Mouse (Mus musculus) bone marrow macrophage, adult 2 months (primary cell): ENCODE measurements around the gene Megf8.

Source experiments
- CTCF ChIP-seq: IDR thresholded peaks from 2 replicates; pipeline ENCODE4 v1.5.1; 2012; ENCODE audit warnings: low read depth, mild to moderate bottlenecking, low read length, moderate library complexity
- POLR2A ChIP-seq: IDR thresholded peaks from 2 replicates; pipeline ENCODE4 v1.6.1; 2012; ENCODE audit warnings: mild to moderate bottlenecking, low read depth, low read length, borderline replicate concordance

DNA sequence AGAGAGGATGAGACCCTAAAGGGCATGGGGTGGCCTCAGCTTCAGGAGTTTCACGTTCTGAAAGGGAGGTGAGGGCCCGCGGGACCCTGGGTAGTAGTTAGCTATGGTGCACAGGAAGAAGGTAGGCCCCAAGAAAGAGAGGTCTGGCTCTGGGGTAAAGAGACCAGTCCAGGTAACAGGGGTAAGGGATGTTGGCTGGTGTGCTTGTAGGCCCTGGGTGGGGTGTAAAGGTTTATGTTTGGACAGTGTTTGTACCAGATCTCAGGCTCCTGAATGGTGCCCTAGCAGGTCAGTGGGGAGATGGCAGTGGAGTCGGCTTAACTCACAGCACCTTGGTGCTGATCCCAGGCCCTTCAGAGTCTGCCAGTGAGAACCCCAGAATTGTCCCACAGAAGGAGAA lies 47.9 kb upstream of the Megf8 start:
- TF ChIP-seq CTCF (no peak), POLR2A (no peak)
